Mouse (Mus musculus) megakaryocyte, embryonic 14.5 days (primary cell): Measurements from ENCODE around the gene Cyp26b1. TPM values are rescaled to one million over a fixed set of nuclear protein-coding genes. Genes with fewer than 3 reads are reported as not detected.

ENCODE experiments used
- H3K27me3 ChIP-seq: replicated peaks from 2 replicates; pipeline ENCODE3; 2012; ENCODE audit warnings: inconsistent platforms
- H3K36me3 ChIP-seq: replicated peaks from 2 replicates; pipeline ENCODE3; 2012; ENCODE audit warnings: low read length, inconsistent platforms, mixed read lengths
- H3K4me1 ChIP-seq: 2 replicates; pipeline ENCODE4 v1.6.1; 2012; ENCODE audit warnings: inconsistent platforms
- H3K4me3 ChIP-seq: replicated peaks from 2 replicates; pipeline ENCODE3; 2012; ENCODE audit warnings: moderate library complexity, mild to moderate bottlenecking, inconsistent platforms
- H3K9me3 ChIP-seq: 2 replicates; pipeline ENCODE4 v1.6.1; 2012; ENCODE audit warnings: inconsistent platforms
- FLI1 ChIP-seq: IDR thresholded peaks from 2 replicates; pipeline ENCODE4 v1.6.1; 2012; ENCODE audit warnings: low read length, inconsistent platforms, mixed read lengths
- GATA1 ChIP-seq: IDR thresholded peaks from 3 replicates; pipeline ENCODE4 v1.6.1; 2012; ENCODE audit warnings: mixed read lengths, low read length, inconsistent platforms, borderline replicate concordance
- polyA plus RNA-seq: library from polyadenylated mRNA; stranded (reverse); fragments of >175 nt; gene quantifications from 2 replicates; pipeline ENCODE4 v1.2.3, GENCODE M21; 2012; ENCODE audit warnings: low replicate concordance; ENCODE audit not compliant: insufficient read depth

Gene Cyp26b1
- polyA plus RNA-seq, 1 experiment: 0.11 TPM

GRCm38 (mm10) chr6:84580979-84581832, 12.5 kb downstream of the Cyp26b1 start:
- H3K27me3 ChIP-seq: peaks cover 100% of the 10 kb centered on the region
- TF ChIP-seq FLI1 (no peak), GATA1 (no peak)

GRCm38 (mm10) chr6:84579508-84579907, 14.2 kb downstream of the Cyp26b1 start:
- Histone ChIP-seq H3K27me3 (peaks cover 98% of the 10 kb centered on the region), H3K4me3 (no peak overlapping the region), H3K9me3 (no peaks in the 10 kb centered on the region), H3K36me3 (no peaks in the 10 kb centered on the region), H3K4me1 (peaks cover 14% of the 10 kb centered on the region)
- TF ChIP-seq GATA1: no peak
- no peak for TF ChIP-seq FLI1

More at GRCm38 (mm10) chr6:84580979-84581832, 12.5 kb downstream of the Cyp26b1 start:
- Histone ChIP-seq H3K4me3 (no peak overlapping the region), H3K4me1 (peaks cover 31% of the 10 kb centered on the region), H3K9me3 (no peaks in the 10 kb centered on the region), H3K36me3 (no peaks in the 10 kb centered on the region)

GRCm38 (mm10) chr6:84578928-84579327, 14.8 kb downstream of the Cyp26b1 start:
- peaks cover 10% of the 10 kb centered on the region for H3K4me1 ChIP-seq
- H3K36me3 ChIP-seq: no peaks in the 10 kb centered on the region
- TF ChIP-seq GATA1 (no peak), FLI1 (no peak)
- H3K4me3 ChIP-seq: no peak overlapping the region
- H3K27me3 ChIP-seq: peaks cover 92% of the 10 kb centered on the region
- no peaks in the 10 kb centered on the region for H3K9me3 ChIP-seq

GRCm38 (mm10) chr6:84577898-84578297, 15.8 kb downstream of the Cyp26b1 start:
- no peak for TF ChIP-seq GATA1
- TF ChIP-seq FLI1: no peak
- Histone ChIP-seq H3K27me3 (peaks cover 88% of the 10 kb centered on the region), H3K4me1 (peaks cover 3% of the 10 kb centered on the region; the same call in 1 of the 2 replicates), H3K9me3 (no peaks in the 10 kb centered on the region), H3K36me3 (no peaks in the 10 kb centered on the region), H3K4me3 (no peak overlapping the region)

GRCm38 (mm10) chr6:84573905-84574660, 19.6 kb downstream of the Cyp26b1 start:
- H3K4me1 ChIP-seq: peaks cover 3% of the 10 kb centered on the region; the same call in 1 of the 2 replicates
- peaks cover 64% of the 10 kb centered on the region for H3K27me3 ChIP-seq
- no peaks in the 10 kb centered on the region for H3K36me3 ChIP-seq
- H3K4me3 ChIP-seq: no peak overlapping the region
- TF ChIP-seq FLI1 (no peak), GATA1 (no peak)
- no peaks in the 10 kb centered on the region for H3K9me3 ChIP-seq

- H3K36me3 ChIP-seq: no peaks in the 10 kb centered on the region
- TF ChIP-seq FLI1 (no peak), GATA1 (no peak)
- peaks cover 39% of the 10 kb centered on the region for H3K27me3 ChIP-seq
- no peak overlapping the region for H3K4me3 ChIP-seq
- H3K9me3 ChIP-seq: no peaks in the 10 kb centered on the region
- H3K4me1 ChIP-seq: peaks cover 3% of the 10 kb centered on the region; the same call in 1 of the 2 replicates
These were observed 23.7 kb downstream of the Cyp26b1 start for GRCm38 (mm10) chr6:84570039-84570438.

GRCm38 (mm10) chr6:84569590-84569989, 24.1 kb downstream of the Cyp26b1 start:
- H3K4me1 ChIP-seq: peaks cover 3% of the 10 kb centered on the region; the same call in 1 of the 2 replicates
- H3K27me3 ChIP-seq: peaks cover 39% of the 10 kb centered on the region
- no peaks in the 10 kb centered on the region for H3K9me3 ChIP-seq
- H3K36me3 ChIP-seq: no peaks in the 10 kb centered on the region
- TF ChIP-seq GATA1 (no peak), FLI1 (no peak)
- H3K4me3 ChIP-seq: no peak overlapping the region

- H3K4me3 ChIP-seq: no peak overlapping the region
These were observed 24.8 kb downstream of the Cyp26b1 start for GRCm38 (mm10) chr6:84568880-84569279.

GRCm38 (mm10) chr6:84567696-84568095, 26.0 kb downstream of the Cyp26b1 start:
- Histone ChIP-seq H3K27me3 (peaks cover 47% of the 10 kb centered on the region), H3K4me1 (peaks cover 3% of the 10 kb centered on the region; the same call in 1 of the 2 replicates), H3K9me3 (no peaks in the 10 kb centered on the region), H3K4me3 (no peak overlapping the region), H3K36me3 (no peaks in the 10 kb centered on the region)
- TF ChIP-seq GATA1 (no peak), FLI1 (no peak)

More at GRCm38 (mm10) chr6:84568880-84569279, 24.8 kb downstream of the Cyp26b1 start:
- no peaks in the 10 kb centered on the region for H3K9me3 ChIP-seq
- no peak for TF ChIP-seq GATA1
- no peak for TF ChIP-seq FLI1
- H3K4me1 ChIP-seq: peaks cover 3% of the 10 kb centered on the region; the same call in 1 of the 2 replicates
- H3K36me3 ChIP-seq: no peaks in the 10 kb centered on the region
- H3K27me3 ChIP-seq: peaks cover 44% of the 10 kb centered on the region

- no peaks in the 10 kb centered on the region for H3K36me3 ChIP-seq
- TF ChIP-seq GATA1 (no peak), FLI1 (no peak)
- H3K27me3 ChIP-seq: peaks cover 46% of the 10 kb centered on the region
- peaks cover 3% of the 10 kb centered on the region; the same call in 1 of the 2 replicates for H3K4me1 ChIP-seq
- no peak overlapping the region for H3K4me3 ChIP-seq
- H3K9me3 ChIP-seq: no peaks in the 10 kb centered on the region
These were observed 26.9 kb downstream of the Cyp26b1 start for GRCm38 (mm10) chr6:84566825-84567224.
